Mouse (Mus musculus): ENCODE results near the gene Dpy19l1. TPM values are rescaled to one million over a fixed set of nuclear protein-coding genes. Genes with fewer than 3 reads are reported as not detected.
A peak's percentile ranks its signal among the peaks of the same experiment; 100 is the strongest.

Gene Dpy19l1
- total RNA-seq, 1 experiment: 54.1 TPM

DNA sequence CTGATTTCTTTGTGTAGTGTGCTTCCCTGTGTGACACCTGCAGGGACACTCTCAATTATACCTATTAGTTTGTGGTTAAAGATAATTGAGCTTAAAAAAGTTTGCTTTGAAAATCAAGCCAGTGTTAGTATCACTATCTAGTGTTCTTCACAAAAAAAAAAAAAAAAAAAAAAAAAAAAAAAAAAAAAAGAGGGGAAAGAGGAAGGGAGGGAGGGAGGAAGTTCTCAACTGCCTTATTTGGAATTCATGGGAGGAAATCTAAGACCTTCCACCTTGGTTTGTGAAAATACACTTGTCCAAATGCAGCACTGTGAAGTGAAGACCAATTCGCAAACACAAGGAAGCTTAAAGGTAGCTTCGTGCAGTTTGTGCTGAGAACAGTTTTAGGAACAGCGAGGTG lies 94.9 kb downstream of the Dpy19l1 start:
- in situ Hi-C loops (cut with MboI; ENCODE audit: low sequenced_read_pairs in 2 of 2, unreplicated experiment in 2 of 2): no loop called here
- H3K4me1 ChIP-seq (ENCODE audit: control insufficient read depth in 2 of 2, insufficient read depth in 2 of 2, low read length in 2 of 2, poor library complexity in 1 of 2): no peaks in the 10 kb centered on the region
- H3K36me3 ChIP-seq (ENCODE audit: control insufficient read depth, insufficient read depth, low read length, poor library complexity, severe bottlenecking): peaks cover 5% of the 10 kb centered on the region; the same call in 1 of the 2 replicates
- no peak overlapping the region for H3K27ac ChIP-seq (ENCODE audit: insufficient read depth, low read depth, low read length, poor library complexity, severe bottlenecking)
- H3K9me3 ChIP-seq (ENCODE audit: control insufficient read depth, insufficient read depth, low read depth, low read length): no peaks in the 10 kb centered on the region
- no peak overlapping the region for H3K4me3 ChIP-seq (ENCODE audit: insufficient read depth in 1 of 2, low read depth in 1 of 2, low read length in 2 of 2, poor library complexity in 1 of 2, severe bottlenecking in 1 of 2)
- H3K9ac ChIP-seq (ENCODE audit: insufficient read depth, low read depth, low read length, poor library complexity, severe bottlenecking): no peak overlapping the region
- DNase-seq (ENCODE audit: low read depth, low spot score): no peak
- peak; percentile 59; the same call in 1 of the 2 replicates for TF ChIP-seq ZNF384 (IDR thresholded peaks at IDR 0.05; ENCODE audit: low read depth, low read length)
- no peak for TF ChIP-seq CHD2 (IDR thresholded peaks at IDR 0.05; ENCODE audit: low read depth, low read length)
- no peak for TF ChIP-seq ZC3H11A (IDR thresholded peaks at IDR 0.05; ENCODE audit: borderline replicate concordance, low read depth, low read length)

DNA sequence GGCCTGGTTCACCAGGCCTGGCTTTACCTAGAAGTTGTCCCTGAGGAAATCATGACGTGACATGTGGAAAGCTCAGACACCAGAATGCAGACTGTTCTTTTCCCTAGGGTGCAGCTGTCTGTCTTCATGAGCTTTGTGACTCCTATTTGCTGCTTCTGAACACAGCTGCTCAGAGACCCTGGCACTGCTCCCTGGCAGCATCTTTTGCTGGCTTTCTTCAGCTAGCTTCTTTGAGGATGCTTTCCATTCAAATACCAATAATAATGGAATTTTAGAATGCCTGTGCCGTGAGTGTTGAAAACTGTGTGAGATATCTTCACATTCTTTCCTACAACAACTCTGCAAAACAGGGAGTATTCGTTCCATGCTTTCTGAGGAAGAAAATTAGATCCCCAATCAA lies 108.8 kb downstream of the Dpy19l1 start:
- no peaks in the 10 kb centered on the region for H3K36me3 ChIP-seq (ENCODE audit: control insufficient read depth, insufficient read depth, low read length, poor library complexity, severe bottlenecking)
- no peak overlapping the region for H3K9ac ChIP-seq (ENCODE audit: insufficient read depth, low read depth, low read length, poor library complexity, severe bottlenecking)
- H3K27ac ChIP-seq (ENCODE audit: insufficient read depth, low read depth, low read length, poor library complexity, severe bottlenecking): no peak overlapping the region
- DNase-seq (ENCODE audit: low read depth, low spot score): no peak
- in situ Hi-C loops (cut with MboI; ENCODE audit: low sequenced_read_pairs in 2 of 2, unreplicated experiment in 2 of 2): no loop called here
- TF ChIP-seq ZNF384 (IDR thresholded peaks at IDR 0.05; ENCODE audit: low read depth, low read length) (no peak), MAFK (IDR thresholded peaks at IDR 0.05; ENCODE audit: insufficient read depth, low read depth, low read length) (no peak), CHD2 (IDR thresholded peaks at IDR 0.05; ENCODE audit: low read depth, low read length) (no peak), ZC3H11A (IDR thresholded peaks at IDR 0.05; ENCODE audit: borderline replicate concordance, low read depth, low read length) (no peak), HCFC1 (IDR thresholded peaks at IDR 0.05; ENCODE audit: borderline replicate concordance, insufficient read depth, low read length) (no peak)
- peaks cover 0 to 2% of the 10 kb centered on the region in 2 experiments; a peak in 1 of 4 replicates for H3K4me1 ChIP-seq (ENCODE audit: control insufficient read depth in 2 of 2, insufficient read depth in 2 of 2, low read length in 2 of 2, poor library complexity in 1 of 2)
- no peak overlapping the region for H3K4me3 ChIP-seq (ENCODE audit: insufficient read depth in 1 of 2, low read depth in 1 of 2, low read length in 2 of 2, poor library complexity in 1 of 2, severe bottlenecking in 1 of 2)
- H3K9me3 ChIP-seq (ENCODE audit: control insufficient read depth, insufficient read depth, low read depth, low read length): no peaks in the 10 kb centered on the region

GRCm38 (mm10) chr9:24390807-24391370 lies 112.1 kb downstream of the Dpy19l1 start:
- H3K9ac ChIP-seq (ENCODE audit: insufficient read depth, low read depth, low read length, poor library complexity, severe bottlenecking): no peak overlapping the region
- no peak for TF ChIP-seq HCFC1 (IDR thresholded peaks at IDR 0.05; ENCODE audit: borderline replicate concordance, insufficient read depth, low read length)
- TF ChIP-seq CHD2 (IDR thresholded peaks at IDR 0.05; ENCODE audit: low read depth, low read length): no peak
- TF ChIP-seq ZNF384 (IDR thresholded peaks at IDR 0.05; ENCODE audit: low read depth, low read length): no peak
- TF ChIP-seq ZC3H11A (IDR thresholded peaks at IDR 0.05; ENCODE audit: borderline replicate concordance, low read depth, low read length): no peak
- no peak for TF ChIP-seq MAFK (IDR thresholded peaks at IDR 0.05; ENCODE audit: insufficient read depth, low read depth, low read length)
- no peaks in the 10 kb centered on the region for H3K36me3 ChIP-seq (ENCODE audit: control insufficient read depth, insufficient read depth, low read length, poor library complexity, severe bottlenecking)
- H3K4me1 ChIP-seq (ENCODE audit: control insufficient read depth in 2 of 2, insufficient read depth in 2 of 2, low read length in 2 of 2, poor library complexity in 1 of 2): peaks cover 0 to 3% of the 10 kb centered on the region in 2 experiments; a peak in 1 of 4 replicates
- in situ Hi-C loops (cut with MboI; ENCODE audit: low sequenced_read_pairs in 2 of 2, unreplicated experiment in 2 of 2): no loop called here
- no peaks in the 10 kb centered on the region for H3K9me3 ChIP-seq (ENCODE audit: control insufficient read depth, insufficient read depth, low read depth, low read length)
- no peak for DNase-seq (ENCODE audit: low read depth, low spot score)
- H3K4me3 ChIP-seq (ENCODE audit: insufficient read depth in 1 of 2, low read depth in 1 of 2, low read length in 2 of 2, poor library complexity in 1 of 2, severe bottlenecking in 1 of 2): no peak overlapping the region
- H3K27ac ChIP-seq (ENCODE audit: insufficient read depth, low read depth, low read length, poor library complexity, severe bottlenecking): no peak overlapping the region

DNA sequence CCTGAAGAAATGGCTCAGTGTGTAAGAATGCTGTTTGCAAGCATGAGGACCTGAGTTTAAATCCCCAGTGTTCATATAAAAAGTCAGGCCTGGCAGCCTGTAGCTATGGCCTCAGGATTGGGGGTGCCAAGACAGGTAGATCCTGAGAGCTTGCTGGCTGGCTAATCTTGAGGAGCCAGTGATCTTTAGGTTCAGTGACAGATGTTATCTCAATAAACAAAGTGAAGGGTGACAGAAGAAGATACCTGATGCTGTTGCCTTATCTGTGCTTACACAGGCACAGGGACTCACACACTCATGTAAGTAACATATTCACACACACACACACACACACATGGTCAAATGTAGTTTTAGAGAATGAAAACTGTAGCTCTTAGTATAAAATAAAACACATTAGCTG lies 115.7 kb downstream of the Dpy19l1 start:
- Histone ChIP-seq H3K9ac (ENCODE audit: insufficient read depth, low read depth, low read length, poor library complexity, severe bottlenecking) (no peak overlapping the region), H3K4me3 (ENCODE audit: insufficient read depth in 1 of 2, low read depth in 1 of 2, low read length in 2 of 2, poor library complexity in 1 of 2, severe bottlenecking in 1 of 2) (no peak overlapping the region), H3K4me1 (ENCODE audit: control insufficient read depth in 2 of 2, insufficient read depth in 2 of 2, low read length in 2 of 2, poor library complexity in 1 of 2) (peaks cover 0 to 1% of the 10 kb centered on the region in 2 experiments; a peak in 1 of 4 replicates), H3K27ac (ENCODE audit: insufficient read depth, low read depth, low read length, poor library complexity, severe bottlenecking) (no peak overlapping the region), H3K9me3 (ENCODE audit: control insufficient read depth, insufficient read depth, low read depth, low read length) (no peaks in the 10 kb centered on the region), H3K36me3 (ENCODE audit: control insufficient read depth, insufficient read depth, low read length, poor library complexity, severe bottlenecking) (no peaks in the 10 kb centered on the region)
- DNase-seq (ENCODE audit: low read depth, low spot score): no peak
- in situ Hi-C loops (cut with MboI; ENCODE audit: low sequenced_read_pairs in 2 of 2, unreplicated experiment in 2 of 2): no loop called here
- TF ChIP-seq ZNF384 (IDR thresholded peaks at IDR 0.05; ENCODE audit: low read depth, low read length) (no peak), MAFK (IDR thresholded peaks at IDR 0.05; ENCODE audit: insufficient read depth, low read depth, low read length) (no peak), CHD2 (IDR thresholded peaks at IDR 0.05; ENCODE audit: low read depth, low read length) (no peak), ZC3H11A (IDR thresholded peaks at IDR 0.05; ENCODE audit: borderline replicate concordance, low read depth, low read length) (no peak), HCFC1 (IDR thresholded peaks at IDR 0.05; ENCODE audit: borderline replicate concordance, insufficient read depth, low read length) (no peak)

GRCm38 (mm10) chr9:24379321-24379720 lies 123.6 kb downstream of the Dpy19l1 start:
- in situ Hi-C loops (cut with MboI; ENCODE audit: low sequenced_read_pairs in 2 of 2, unreplicated experiment in 2 of 2): no loop called here
- no peak for TF ChIP-seq CHD2 (IDR thresholded peaks at IDR 0.05; ENCODE audit: low read depth, low read length)
- no peak for TF ChIP-seq ZNF384 (IDR thresholded peaks at IDR 0.05; ENCODE audit: low read depth, low read length)
- no peak for TF ChIP-seq ZC3H11A (IDR thresholded peaks at IDR 0.05; ENCODE audit: borderline replicate concordance, low read depth, low read length)
- TF ChIP-seq MAFK (IDR thresholded peaks at IDR 0.05; ENCODE audit: insufficient read depth, low read depth, low read length): no peak
- no peak for TF ChIP-seq HCFC1 (IDR thresholded peaks at IDR 0.05; ENCODE audit: borderline replicate concordance, insufficient read depth, low read length)
- Histone ChIP-seq H3K9me3 (ENCODE audit: control insufficient read depth, insufficient read depth, low read depth, low read length) (no peaks in the 10 kb centered on the region), H3K36me3 (ENCODE audit: control insufficient read depth, insufficient read depth, low read length, poor library complexity, severe bottlenecking) (no peaks in the 10 kb centered on the region), H3K27ac (ENCODE audit: insufficient read depth, low read depth, low read length, poor library complexity, severe bottlenecking) (no peak overlapping the region), H3K4me1 (ENCODE audit: control insufficient read depth in 2 of 2, insufficient read depth in 2 of 2, low read length in 2 of 2, poor library complexity in 1 of 2) (no peaks in the 10 kb centered on the region), H3K4me3 (ENCODE audit: insufficient read depth in 1 of 2, low read depth in 1 of 2, low read length in 2 of 2, poor library complexity in 1 of 2, severe bottlenecking in 1 of 2) (no peak overlapping the region), H3K9ac (ENCODE audit: insufficient read depth, low read depth, low read length, poor library complexity, severe bottlenecking) (no peak overlapping the region)
- no peak for DNase-seq (ENCODE audit: low read depth, low spot score)
